Mouse (Mus musculus) limb, embryonic 11.5 days (tissue): ENCODE measurements around the gene Vmn1r107. TPM values are rescaled to one million over a fixed set of nuclear protein-coding genes. Genes with fewer than 3 reads are reported as not detected.
"Not testable (repeated sequence)": the region's sequence is repeated elsewhere in the genome, so short reads cannot be mapped to it uniquely, and the experiment has no call there.

Experiments
- ATAC-seq: fragments of 200-750 bp; cut with Nextera tagmentation; 2 replicates; pipeline ENCODE4 v1.8.0; 2017; ENCODE audit warnings: low read depth; ENCODE audit not compliant: insufficient number of reproducible peaks, low FRiP score, low TSS enrichment
- DNase-seq: peaks from one replicate; pipeline ENCODE4 v3.0.0-alpha.2; 2015; ENCODE audit warnings: low spot score
- H3K27ac ChIP-seq: fragments of 300-500 bp; sonication (generic); replicated peaks from 2 replicates; pipeline ENCODE4 v1.5.1; 2014; ENCODE audit warnings: low read depth, mild to moderate bottlenecking, low read length
- H3K27me3 ChIP-seq: fragments of 300-500 bp; sonication (generic); 2 replicates; pipeline ENCODE4 v1.6.1; 2014; ENCODE audit warnings: mild to moderate bottlenecking, low read length, mixed read lengths; ENCODE audit not compliant: control insufficient read depth, insufficient read depth
- H3K36me3 ChIP-seq: fragments of 300-500 bp; sonication (generic); 2 replicates; pipeline ENCODE4 v1.6.1; 2014; ENCODE audit warnings: mild to moderate bottlenecking, low read length, moderate library complexity, mixed read lengths; ENCODE audit not compliant: control insufficient read depth, insufficient read depth
- H3K4me1 ChIP-seq: fragments of 300-500 bp; sonication (generic); 2 replicates; pipeline ENCODE4 v1.6.1; 2014; ENCODE audit warnings: low read length, mixed read lengths; ENCODE audit not compliant: control insufficient read depth, insufficient read depth
- H3K4me2 ChIP-seq: fragments of 300-500 bp; sonication (generic); 2 replicates; pipeline ENCODE4 v1.6.1; 2014; ENCODE audit warnings: low read depth, mild to moderate bottlenecking, moderate library complexity; ENCODE audit not compliant: severe bottlenecking
- H3K4me3 ChIP-seq: fragments of 300-500 bp; sonication (generic); 2 replicates; pipeline ENCODE4 v1.5.1; 2014; ENCODE audit warnings: low read depth, low read length
- H3K9ac ChIP-seq: fragments of 300-500 bp; sonication (generic); 2 replicates; pipeline ENCODE4 v1.6.1; 2014; ENCODE audit warnings: mild to moderate bottlenecking, low read length
- H3K9me3 ChIP-seq: fragments of 300-500 bp; sonication (generic); 2 replicates; pipeline ENCODE4 v1.6.1; 2016; ENCODE audit warnings: low read length; ENCODE audit not compliant: control insufficient read depth
- WGBS: fragments of 180-500 bp; shearing (Covaris S2); extraction: QIAGEN DNeasy Blood & Tissue Kit; methylation state at CpG from one replicate; pipeline ENCODE4 v1.1.7; 2014; 5-methylcytosine and 5-hydroxymethylcytosine counted together
- polyA plus RNA-seq: library from polyadenylated mRNA; unstranded; fragments of >200 nt; fragmentation: Nextera tagmentation; extraction: Ambion mirVana; gene quantifications from 2 replicates; pipeline ENCODE4 v1.2.1, GENCODE M21; 2014

Gene Vmn1r107
- not detected in 2 replicates for polyA plus RNA-seq

- not testable (repeated sequence) for DNase-seq
- no CpG with 5 or more reads among the region's 3 CpGs for WGBS
These were observed at the start of gene Vmn1r107 for GRCm38 (mm10) chr7:20668618-20669017. TSS of gene Vmn1r107 (plus strand) at chr7:20668918.

GRCm38 (mm10) chr7:20703116-20703515, 34.4 kb downstream of the Vmn1r107 start, which contains the start of gene Vmn1r111:
TSS of gene Vmn1r111 (minus strand) at chr7:20703216.
- H3K9ac ChIP-seq, ATAC-seq, H3K27ac ChIP-seq, H3K9me3 ChIP-seq, DNase-seq, H3K27me3 ChIP-seq, H3K4me1 ChIP-seq, H3K4me3 ChIP-seq, H3K4me2 ChIP-seq, H3K36me3 ChIP-seq: not testable (repeated sequence)
- WGBS, result no CpG with 5 or more reads among the region's 2 CpGs

More at GRCm38 (mm10) chr7:20668618-20669017, at the start of gene Vmn1r107:
- ATAC-seq, H3K4me2 ChIP-seq, H3K4me1 ChIP-seq, H3K9me3 ChIP-seq, H3K27ac ChIP-seq, H3K9ac ChIP-seq, H3K4me3 ChIP-seq, H3K27me3 ChIP-seq, H3K36me3 ChIP-seq: not testable (repeated sequence)

Other genes starting within 250 kb of the Vmn1r107 start
- gene Vmn1r101, start 226.3 kb upstream of the Vmn1r107 start, polyA plus RNA-seq, result not detected in 2 replicates
- gene Gm10670, start 194.0 kb upstream of the Vmn1r107 start, polyA plus RNA-seq, result not detected in 2 replicates
- not detected in 2 replicates for gene Vmn1r103, start 158.4 kb upstream of the Vmn1r107 start, polyA plus RNA-seq
- gene Vmn1r104, start 135.1 kb upstream of the Vmn1r107 start, polyA plus RNA-seq, result not detected in 2 replicates
- not detected in 2 replicates for gene Gm5726, start 123.2 kb upstream of the Vmn1r107 start, polyA plus RNA-seq
- not detected in 2 replicates for gene Gm4141, start 92.7 kb upstream of the Vmn1r107 start, polyA plus RNA-seq
- gene Gm4513, start 69.9 kb upstream of the Vmn1r107 start, polyA plus RNA-seq, result not detected in 2 replicates
- not detected in 2 replicates for gene Vmn1r111, start 34.3 kb downstream of the Vmn1r107 start, polyA plus RNA-seq
- not detected in 2 replicates for gene Gm10668, start 61.7 kb downstream of the Vmn1r107 start, polyA plus RNA-seq
- gene Vmn1r112, start 102.3 kb downstream of the Vmn1r107 start, polyA plus RNA-seq, result not detected in 2 replicates
- gene Vmn1r113, start 118.4 kb downstream of the Vmn1r107 start, polyA plus RNA-seq, result not detected in 2 replicates
- not detected in 2 replicates for gene Vmn1r114, start 143.3 kb downstream of the Vmn1r107 start, polyA plus RNA-seq
- gene Vmn1r115, start 176.1 kb downstream of the Vmn1r107 start, polyA plus RNA-seq, result not detected in 2 replicates
- gene Vmn1r116, start 203.3 kb downstream of the Vmn1r107 start, polyA plus RNA-seq, result not detected in 2 replicates
- not detected in 2 replicates for gene Vmn1r117, start 215.2 kb downstream of the Vmn1r107 start, polyA plus RNA-seq
- not detected in 2 replicates for gene Vmn1r118, start 243.4 kb downstream of the Vmn1r107 start, polyA plus RNA-seq